Mouse (Mus musculus) spleen, postnatal 0 days (tissue): ENCODE measurements around the gene Cux2. TPM values are rescaled to one million over a fixed set of nuclear protein-coding genes. Genes with fewer than 3 reads are reported as not detected.

Experiments used
- polyA plus RNA-seq: library from polyadenylated mRNA; unstranded; fragments of >200 nt; fragmentation: Nextera tagmentation; extraction: Ambion mirVana; gene quantifications from 2 replicates; pipeline ENCODE4 v1.2.1, GENCODE M21; 2015

The Cux2 gene
- polyA plus RNA-seq, result 0.17 and 0.27 TPM in 2 replicates

GRCm38 (mm10) chr5:122050017-122050831, at the start of gene Cux2:
Gene Cux2, minus strand, starts transcription at chr5:122050102.

GRCm38 (mm10) chr5:121848743-121849142, 201.2 kb downstream of the Cux2 start, which contains the start of gene Pheta1:
Gene Pheta1, plus strand, starts transcription at chr5:121848984.

GRCm38 (mm10) chr5:121837441-121838340, 212.2 kb downstream of the Cux2 start, which contains the start of gene Sh2b3:
Gene Sh2b3, minus strand, starts transcription at chr5:121837646.

Other genes with a start within 250 kb of the Cux2 start
- 12.4 and 17.5 TPM in 2 replicates for gene Sh2b3, start 212.5 kb downstream of the Cux2 start, polyA plus RNA-seq
- 3.8 and 6.6 TPM in 2 replicates for gene Pheta1, start 201.1 kb downstream of the Cux2 start, polyA plus RNA-seq
- 4.0 and 5.2 TPM in 2 replicates for gene Myl2, start 50.8 kb upstream of the Cux2 start, polyA plus RNA-seq
- 1.8 and 1.9 TPM in 2 replicates for gene Ccdc63, start 90.7 kb upstream of the Cux2 start, polyA plus RNA-seq
- 197 and 200 TPM in 2 replicates for gene Ppp1cc, start 108.2 kb upstream of the Cux2 start, polyA plus RNA-seq
- 6.1 and 10.5 TPM in 2 replicates for gene Hvcn1, start 156.7 kb upstream of the Cux2 start, polyA plus RNA-seq
- gene Tctn1, start 214.4 kb upstream of the Cux2 start, polyA plus RNA-seq, result 2.7 and 4.1 TPM in 2 replicates
- 5.1 and 7.0 TPM in 2 replicates for gene Pptc7, start 234.3 kb upstream of the Cux2 start, polyA plus RNA-seq